Mouse (Mus musculus): ENCODE results near the gene Erh. TPM values are rescaled to one million over a fixed set of nuclear protein-coding genes. Genes with fewer than 3 reads are reported as not detected.

Gene Erh
- polyA plus RNA-seq, 1 experiment from 2014 or later: 296 TPM

- ATAC-seq (ENCODE audit: low read depth): no peak
- Histone ChIP-seq H3K27me3 (no peaks in the 10 kb centered on the region), H3K4me3 (no peak overlapping the region), H3K27ac (replicated peaks) (no peak overlapping the region), H3K9me3 (no peaks in the 10 kb centered on the region), H3K4me2 (no peak overlapping the region), H3K4me1 (replicated peaks) (0 out of 2 replicates have a peak, but pooled peaks cover 4% of the 10 kb centered on the region), H3K36me3 (0 out of 2 replicates have a peak, but pooled peaks cover 4% of the 10 kb centered on the region), H3K9ac (no peak overlapping the region)
- WGBS: 89% methylated on average over 3 of the region's 3 CpGs
Measured at GRCm38 (mm10) chr12:80609928-80610327, 34.2 kb downstream of the Erh start.

- Histone ChIP-seq H3K9me3 (no peaks in the 10 kb centered on the region), H3K4me2 (no peak overlapping the region), H3K36me3 (0 out of 2 replicates have a peak, but pooled peaks cover 4% of the 10 kb centered on the region), H3K4me3 (no peak overlapping the region), H3K27me3 (no peaks in the 10 kb centered on the region), H3K27ac (replicated peaks) (no peak overlapping the region), H3K9ac (no peak overlapping the region), H3K4me1 (replicated peaks) (0 out of 2 replicates have a peak, but pooled peaks cover 8% of the 10 kb centered on the region)
- ATAC-seq (ENCODE audit: low read depth): no peak
- WGBS: 88% methylated on average over 1 of the region's 1 CpGs
Measured at GRCm38 (mm10) chr12:80608576-80608975, 35.6 kb downstream of the Erh start.

GRCm38 (mm10) chr12:80604218-80604617 is 39.9 kb downstream of the Erh start:
- ATAC-seq (ENCODE audit: low read depth): no peak

GRCm38 (mm10) chr12:80603566-80603965 is 40.6 kb downstream of the Erh start:
- Histone ChIP-seq H3K36me3 (peaks cover 17% of the 10 kb centered on the region), H3K27me3 (no peaks in the 10 kb centered on the region), H3K9ac (no peak overlapping the region), H3K4me2 (no peak overlapping the region), H3K27ac (replicated peaks) (no peak overlapping the region), H3K9me3 (no peaks in the 10 kb centered on the region), H3K4me1 (replicated peaks) (peaks cover 9% of the 10 kb centered on the region; the same call in 1 of the 2 replicates), H3K4me3 (no peak overlapping the region)
- 66% methylated on average over 4 of the region's 4 CpGs for WGBS
- ATAC-seq (ENCODE audit: low read depth): no peak

More at GRCm38 (mm10) chr12:80604218-80604617, 39.9 kb downstream of the Erh start:
- H3K27me3 ChIP-seq: no peaks in the 10 kb centered on the region
- H3K9ac ChIP-seq: no peak overlapping the region
- H3K4me2 ChIP-seq: no peak overlapping the region
- no peak overlapping the region for H3K4me3 ChIP-seq
- no peak overlapping the region for H3K27ac ChIP-seq (replicated peaks)
- no peaks in the 10 kb centered on the region for H3K9me3 ChIP-seq
- WGBS: 83% methylated on average over 2 of the region's 2 CpGs
- H3K4me1 ChIP-seq (replicated peaks): peaks cover 5% of the 10 kb centered on the region; the same call in 1 of the 2 replicates
- peaks cover 17% of the 10 kb centered on the region for H3K36me3 ChIP-seq

GRCm38 (mm10) chr12:80602432-80602831 is 41.7 kb downstream of the Erh start:
- Histone ChIP-seq H3K4me3 (no peak overlapping the region), H3K27me3 (no peaks in the 10 kb centered on the region), H3K27ac (replicated peaks) (no peak overlapping the region), H3K4me1 (replicated peaks) (peaks cover 15% of the 10 kb centered on the region), H3K4me2 (no peak overlapping the region), H3K9me3 (no peaks in the 10 kb centered on the region), H3K9ac (no peak overlapping the region), H3K36me3 (peaks cover 24% of the 10 kb centered on the region)
- ATAC-seq (ENCODE audit: low read depth): no peak
- 96% methylated on average over 5 of the region's 5 CpGs for WGBS

GRCm38 (mm10) chr12:80601597-80602269 is 42.4 kb downstream of the Erh start:
- Histone ChIP-seq H3K9ac (no peak overlapping the region), H3K36me3 (peaks cover 24% of the 10 kb centered on the region), H3K4me1 (replicated peaks) (peaks cover 15% of the 10 kb centered on the region), H3K27me3 (no peaks in the 10 kb centered on the region), H3K27ac (replicated peaks) (no peak overlapping the region), H3K9me3 (no peaks in the 10 kb centered on the region), H3K4me3 (no peak overlapping the region), H3K4me2 (no peak overlapping the region)
- 79% methylated on average over 9 of the region's 9 CpGs for WGBS
- ATAC-seq (ENCODE audit: low read depth): no peak

- H3K36me3 ChIP-seq: peaks cover 29% of the 10 kb centered on the region
- no peak overlapping the region for H3K9ac ChIP-seq
Measured at GRCm38 (mm10) chr12:80598756-80599155, 45.4 kb downstream of the Erh start.

GRCm38 (mm10) chr12:80598236-80598635 is 45.9 kb downstream of the Erh start:
- Histone ChIP-seq H3K4me1 (replicated peaks) (peaks cover 10% of the 10 kb centered on the region), H3K9me3 (no peaks in the 10 kb centered on the region), H3K9ac (no peak overlapping the region), H3K4me3 (no peak overlapping the region), H3K36me3 (peaks cover 32% of the 10 kb centered on the region), H3K27me3 (no peaks in the 10 kb centered on the region), H3K4me2 (no peak overlapping the region), H3K27ac (replicated peaks) (peak overlapping the region; percentile 59)
- no peak for ATAC-seq (ENCODE audit: low read depth)
- WGBS: 17% methylated on average over 7 of the region's 7 CpGs

More at GRCm38 (mm10) chr12:80598756-80599155, 45.4 kb downstream of the Erh start:
- no peaks in the 10 kb centered on the region for H3K27me3 ChIP-seq
- H3K27ac ChIP-seq (replicated peaks): peak overlapping the region; percentile 59
- H3K4me2 ChIP-seq: no peak overlapping the region
- 42% methylated on average over 6 of the region's 6 CpGs for WGBS
- no peaks in the 10 kb centered on the region for H3K9me3 ChIP-seq
- peaks cover 13% of the 10 kb centered on the region for H3K4me1 ChIP-seq (replicated peaks)
- H3K4me3 ChIP-seq: no peak overlapping the region
- ATAC-seq (ENCODE audit: low read depth): peak; percentile 67

GRCm38 (mm10) chr12:80595968-80596367 is 48.2 kb downstream of the Erh start:
- H3K27me3 ChIP-seq: no peaks in the 10 kb centered on the region
- H3K4me3 ChIP-seq: no peak overlapping the region
- H3K36me3 ChIP-seq: peaks cover 31% of the 10 kb centered on the region
- peaks cover 10% of the 10 kb centered on the region for H3K4me1 ChIP-seq (replicated peaks)
- no peak overlapping the region for H3K9ac ChIP-seq
- H3K27ac ChIP-seq (replicated peaks): no peak overlapping the region
- no peak overlapping the region for H3K4me2 ChIP-seq
- 85% methylated on average over 4 of the region's 4 CpGs for whole genome bisulfite sequencing
- no peaks in the 10 kb centered on the region for H3K9me3 ChIP-seq
- no peak for ATAC-seq (ENCODE audit: low read depth)

- Histone ChIP-seq H3K27ac (replicated peaks) (no peak overlapping the region), H3K4me2 (no peak overlapping the region), H3K36me3 (peaks cover 33% of the 10 kb centered on the region), H3K27me3 (no peaks in the 10 kb centered on the region), H3K9me3 (no peaks in the 10 kb centered on the region), H3K4me1 (replicated peaks) (peaks cover 10% of the 10 kb centered on the region), H3K4me3 (no peak overlapping the region), H3K9ac (no peak overlapping the region)
- ATAC-seq (ENCODE audit: low read depth): no peak
- 94% methylated on average over 4 of the region's 4 CpGs for WGBS
Measured at GRCm38 (mm10) chr12:80595566-80595965, 48.6 kb downstream of the Erh start.

- Histone ChIP-seq H3K9ac (no peak overlapping the region), H3K4me1 (replicated peaks) (peaks cover 10% of the 10 kb centered on the region), H3K36me3 (peaks cover 40% of the 10 kb centered on the region), H3K27me3 (no peaks in the 10 kb centered on the region), H3K27ac (replicated peaks) (no peak overlapping the region), H3K4me3 (no peak overlapping the region), H3K4me2 (no peak overlapping the region), H3K9me3 (no peaks in the 10 kb centered on the region)
- WGBS: 86% methylated on average over 4 of the region's 4 CpGs
- ATAC-seq (ENCODE audit: low read depth): no peak
Measured at GRCm38 (mm10) chr12:80594781-80595180, 49.4 kb downstream of the Erh start.

- Histone ChIP-seq H3K27me3 (no peaks in the 10 kb centered on the region), H3K4me3 (no peak overlapping the region), H3K36me3 (peaks cover 44% of the 10 kb centered on the region), H3K4me2 (no peak overlapping the region), H3K9ac (no peak overlapping the region), H3K9me3 (no peaks in the 10 kb centered on the region), H3K27ac (replicated peaks) (no peak overlapping the region), H3K4me1 (replicated peaks) (peaks cover 10% of the 10 kb centered on the region)
- 86% methylated on average over 4 of the region's 4 CpGs for WGBS
- ATAC-seq (ENCODE audit: low read depth): no peak
Measured at GRCm38 (mm10) chr12:80594141-80594540, 50.0 kb downstream of the Erh start.

- H3K36me3 ChIP-seq: peaks cover 29% of the 10 kb centered on the region
- H3K27me3 ChIP-seq: no peaks in the 10 kb centered on the region
- no peak overlapping the region for H3K4me3 ChIP-seq
- H3K4me2 ChIP-seq: no peak overlapping the region
- no peaks in the 10 kb centered on the region for H3K9me3 ChIP-seq
- H3K4me1 ChIP-seq (replicated peaks): no peaks in the 10 kb centered on the region
- H3K9ac ChIP-seq: no peak overlapping the region
- 18% methylated on average over 2 of the region's 2 CpGs for WGBS
- no peak for ATAC-seq (ENCODE audit: low read depth)
- H3K27ac ChIP-seq (replicated peaks): no peak overlapping the region
Measured at GRCm38 (mm10) chr12:80584973-80585372, 59.2 kb downstream of the Erh start.
